Mouse (Mus musculus): Measurements from ENCODE around the gene Trim11. TPM values are rescaled to one million over a fixed set of nuclear protein-coding genes. Genes with fewer than 3 reads are reported as not detected.

Gene Trim11
- total and polyA plus RNA-seq, 2 experiments, result 13.4 to 22.4 TPM

- H3K4me3 ChIP-seq (ENCODE audit: insufficient read depth, low read depth, low read length), result no peak overlapping the region
- H3K27ac ChIP-seq (replicated peaks; ENCODE audit: insufficient read depth, low read depth, low read length), result no peak overlapping the region
- no peak for DNase-seq (ENCODE audit: extremely low read depth, low read depth, low spot score)
- no peak overlapping the region for H3K9ac ChIP-seq (ENCODE audit: low read depth, low read length)
- no peaks in the 10 kb centered on the region for H3K36me3 ChIP-seq (ENCODE audit: control insufficient read depth, insufficient read depth, low read length)
- H3K4me1 ChIP-seq (ENCODE audit: control insufficient read depth, insufficient read depth, low read length), result no peaks in the 10 kb centered on the region; the same call in 1 of the 2 replicates
- TF ChIP-seq POLR2A (IDR thresholded peaks at IDR 0.05; ENCODE audit: extremely low read depth, insufficient read depth, low read length), result no peak
- no peak for TF ChIP-seq CTCF (IDR thresholded peaks at IDR 0.05; ENCODE audit: low read depth, low read length)
- WGBS, result 56% methylated on average over 12 of the region's 12 CpGs
- 0 out of 2 replicates have a peak, but pooled peaks cover 5% of the 10 kb centered on the region for H3K27me3 ChIP-seq (ENCODE audit: control insufficient read depth, insufficient read depth, low read length)
- no peaks in the 10 kb centered on the region for H3K79me2 ChIP-seq (ENCODE audit: control insufficient read depth, insufficient read depth, low read length)
Measured at GRCm38 (mm10) chr11:58965001-58965760, 12.7 kb upstream of the Trim11 start.

- no peak for TF ChIP-seq POLR2A (IDR thresholded peaks at IDR 0.05; ENCODE audit: extremely low read depth, insufficient read depth, low read length)
- TF ChIP-seq CTCF (IDR thresholded peaks at IDR 0.05; ENCODE audit: low read depth, low read length), result no peak
- DNase-seq (ENCODE audit: extremely low read depth, low read depth, low spot score), result peak; percentile 41
Measured at GRCm38 (mm10) chr11:58967346-58967745, 10.5 kb upstream of the Trim11 start.

GRCm38 (mm10) chr11:58968551-58968950, 9.3 kb upstream of the Trim11 start:
- H3K79me2 ChIP-seq (ENCODE audit: control insufficient read depth, insufficient read depth, low read length), result no peaks in the 10 kb centered on the region
- H3K4me3 ChIP-seq (ENCODE audit: insufficient read depth, low read depth, low read length), result no peak overlapping the region
- DNase-seq (ENCODE audit: extremely low read depth, low read depth, low spot score), result no peak
- no peak overlapping the region for H3K27ac ChIP-seq (replicated peaks; ENCODE audit: insufficient read depth, low read depth, low read length)
- TF ChIP-seq CTCF (IDR thresholded peaks at IDR 0.05; ENCODE audit: low read depth, low read length) (no peak), POLR2A (IDR thresholded peaks at IDR 0.05; ENCODE audit: extremely low read depth, insufficient read depth, low read length) (no peak)
- no peaks in the 10 kb centered on the region for H3K27me3 ChIP-seq (ENCODE audit: control insufficient read depth, insufficient read depth, low read length)
- H3K9ac ChIP-seq (ENCODE audit: low read depth, low read length), result no peak overlapping the region
- no peaks in the 10 kb centered on the region for H3K36me3 ChIP-seq (ENCODE audit: control insufficient read depth, insufficient read depth, low read length)
- WGBS, result 71% methylated on average over 7 of the region's 7 CpGs
- no peaks in the 10 kb centered on the region for H3K4me1 ChIP-seq (ENCODE audit: control insufficient read depth, insufficient read depth, low read length)

More at GRCm38 (mm10) chr11:58967346-58967745, 10.5 kb upstream of the Trim11 start:
- H3K4me3 ChIP-seq (ENCODE audit: insufficient read depth, low read depth, low read length), result no peak overlapping the region
- H3K36me3 ChIP-seq (ENCODE audit: control insufficient read depth, insufficient read depth, low read length), result no peaks in the 10 kb centered on the region
- WGBS, result 100% methylated on average over 1 of the region's 1 CpGs
- H3K9ac ChIP-seq (ENCODE audit: low read depth, low read length), result no peak overlapping the region
- no peaks in the 10 kb centered on the region for H3K4me1 ChIP-seq (ENCODE audit: control insufficient read depth, insufficient read depth, low read length)
- H3K27me3 ChIP-seq (ENCODE audit: control insufficient read depth, insufficient read depth, low read length), result no peaks in the 10 kb centered on the region
- no peak overlapping the region for H3K27ac ChIP-seq (replicated peaks; ENCODE audit: insufficient read depth, low read depth, low read length)
- no peaks in the 10 kb centered on the region for H3K79me2 ChIP-seq (ENCODE audit: control insufficient read depth, insufficient read depth, low read length)

GRCm38 (mm10) chr11:58969027-58969426, 8.9 kb upstream of the Trim11 start:
- no peak overlapping the region for H3K27ac ChIP-seq (replicated peaks; ENCODE audit: insufficient read depth, low read depth, low read length)
- H3K4me1 ChIP-seq (ENCODE audit: control insufficient read depth, insufficient read depth, low read length), result no peaks in the 10 kb centered on the region
- H3K79me2 ChIP-seq (ENCODE audit: control insufficient read depth, insufficient read depth, low read length), result no peaks in the 10 kb centered on the region
- 23% methylated on average over 8 of the region's 8 CpGs for WGBS
- TF ChIP-seq CTCF (IDR thresholded peaks at IDR 0.05; ENCODE audit: low read depth, low read length), result no peak
- TF ChIP-seq POLR2A (IDR thresholded peaks at IDR 0.05; ENCODE audit: extremely low read depth, insufficient read depth, low read length), result no peak
- no peak overlapping the region for H3K4me3 ChIP-seq (ENCODE audit: insufficient read depth, low read depth, low read length)
- DNase-seq (ENCODE audit: extremely low read depth, low read depth, low spot score), result no peak
- no peaks in the 10 kb centered on the region for H3K27me3 ChIP-seq (ENCODE audit: control insufficient read depth, insufficient read depth, low read length)
- H3K36me3 ChIP-seq (ENCODE audit: control insufficient read depth, insufficient read depth, low read length), result no peaks in the 10 kb centered on the region
- no peak overlapping the region for H3K9ac ChIP-seq (ENCODE audit: low read depth, low read length)

DNA sequence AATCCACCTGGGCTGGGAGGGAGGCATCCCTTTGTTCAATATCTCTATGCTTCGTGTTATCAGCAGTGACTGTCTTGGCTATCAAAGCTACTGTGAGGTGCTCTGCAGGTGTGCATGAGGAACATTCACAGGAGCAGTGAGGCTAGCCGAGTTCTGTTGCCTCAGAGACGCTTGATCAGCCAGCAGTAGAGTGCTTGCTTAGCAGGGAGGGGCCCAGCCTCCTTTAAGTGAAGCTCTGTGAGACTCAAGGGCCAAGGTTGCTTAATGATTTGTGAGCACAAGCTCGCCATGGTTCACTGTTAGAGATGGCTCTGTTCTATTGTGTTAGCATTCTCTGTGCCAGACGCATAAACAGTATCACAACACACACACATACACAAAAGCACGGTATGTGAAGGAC, 8.2 kb upstream of the Trim11 start:
- WGBS, result 73% methylated on average over 6 of the region's 6 CpGs
- H3K4me1 ChIP-seq (ENCODE audit: control insufficient read depth, insufficient read depth, low read length), result no peaks in the 10 kb centered on the region
- DNase-seq (ENCODE audit: extremely low read depth, low read depth, low spot score), result no peak
- no peaks in the 10 kb centered on the region for H3K79me2 ChIP-seq (ENCODE audit: control insufficient read depth, insufficient read depth, low read length)
- H3K27me3 ChIP-seq (ENCODE audit: control insufficient read depth, insufficient read depth, low read length), result no peaks in the 10 kb centered on the region
- no peak overlapping the region for H3K4me3 ChIP-seq (ENCODE audit: insufficient read depth, low read depth, low read length)
- no peaks in the 10 kb centered on the region for H3K36me3 ChIP-seq (ENCODE audit: control insufficient read depth, insufficient read depth, low read length)
- TF ChIP-seq CTCF (IDR thresholded peaks at IDR 0.05; ENCODE audit: low read depth, low read length), result no peak
- TF ChIP-seq POLR2A (IDR thresholded peaks at IDR 0.05; ENCODE audit: extremely low read depth, insufficient read depth, low read length), result no peak
- no peak overlapping the region for H3K27ac ChIP-seq (replicated peaks; ENCODE audit: insufficient read depth, low read depth, low read length)
- no peak overlapping the region for H3K9ac ChIP-seq (ENCODE audit: low read depth, low read length)

Data from liver, adult 2 months (tissue).